Mouse (Mus musculus): ENCODE results near the gene Hoxc12. TPM values are rescaled to one million over a fixed set of nuclear protein-coding genes. Genes with fewer than 3 reads are reported as not detected.

The Hoxc12 gene
- total RNA-seq, 2 experiments from 2014 or later: not detected

- DNase-seq: peak in 1 of 2 experiments; percentile 56
- intact Hi-C loops (cut with DNase I): loop anchor here (2.0 kb wide), 1 partner anchor 14 kb away; the partner anchor contains the start of gene Hoxc9
These were observed 25.9 kb downstream of the Hoxc12 start for GRCm38 (mm10) chr15:102962492-102962891.

- peak in 1 of 2 experiments; percentile 50 for DNase-seq
- intact Hi-C loops (cut with DNase I): loop anchor here (2.0 kb wide), 1 partner anchor 14 kb away; the partner anchor contains the start of gene Hoxc9
These were observed 26.7 kb downstream of the Hoxc12 start for GRCm38 (mm10) chr15:102963259-102963658.

GRCm38 (mm10) chr15:102963671-102964640, 27.4 kb downstream of the Hoxc12 start:
- peak; percentile 70 to 74 for DNase-seq
- intact Hi-C loops (cut with DNase I): loop anchor here (2.0 kb wide), 2 partner anchors 13 to 343 kb away; partner anchors contain the start of gene Hoxc9

GRCm38 (mm10) chr15:102965003-102965891, 28.7 kb downstream of the Hoxc12 start:
- intact Hi-C loops (cut with DNase I): loop anchor here (2.0 to 5.0 kb wide), 2 partner anchors 217 to 342 kb away; no protein-coding TSS in a partner anchor
- peak in 1 of 2 experiments; percentile 56 for DNase-seq

GRCm38 (mm10) chr15:102965892-102966775, 29.6 kb downstream of the Hoxc12 start:
- DNase-seq: peak; percentile 91 to 96
- intact Hi-C loops (cut with DNase I): loop anchor here (2.0 to 5.0 kb wide), 2 partner anchors 216 to 341 kb away; no protein-coding TSS in a partner anchor

- DNase-seq: peak in 1 of 2 experiments; percentile 61
- intact Hi-C loops (cut with DNase I): loop anchor here (5.0 kb wide), 1 partner anchor 215 kb away; no protein-coding TSS in a partner anchor
These were observed 30.3 kb downstream of the Hoxc12 start, which contains the start of gene Hoxc10 for GRCm38 (mm10) chr15:102966776-102967311. Hoxc10 (plus strand) TSS chr15:102966796.

GRCm38 (mm10) chr15:102967312-102967510, 30.7 kb downstream of the Hoxc12 start, which contains the start of gene Hoxc5:
Hoxc5 (plus strand) TSS chr15:102967443.
- intact Hi-C loops (cut with DNase I): loop anchor here (5.0 kb wide), 1 partner anchor 215 kb away; no protein-coding TSS in a partner anchor
- DNase-seq: no peak

- DNase-seq: no peak
- intact Hi-C loops (cut with DNase I): loop anchor here (5.0 kb wide), 1 partner anchor 215 kb away; no protein-coding TSS in a partner anchor
These were observed 31.2 kb downstream of the Hoxc12 start for GRCm38 (mm10) chr15:102967511-102968397.

GRCm38 (mm10) chr15:102969296-102969695, 32.7 kb downstream of the Hoxc12 start:
- intact Hi-C loops (cut with DNase I): loop anchor here (5.0 kb wide), 1 partner anchor 213 kb away; no protein-coding TSS in a partner anchor
- no peak for DNase-seq

GRCm38 (mm10) chr15:102970740-102971139, 34.2 kb downstream of the Hoxc12 start:
- intact Hi-C loops (cut with DNase I): no loop called here
- no peak for DNase-seq

GRCm38 (mm10) chr15:102972254-102972653, 35.7 kb downstream of the Hoxc12 start:
- DNase-seq: no peak
- intact Hi-C loops (cut with DNase I): no loop called here

GRCm38 (mm10) chr15:102972753-102973152, 36.2 kb downstream of the Hoxc12 start:
- intact Hi-C loops (cut with DNase I): no loop called here
- no peak for DNase-seq

- DNase-seq: no peak
- intact Hi-C loops (cut with DNase I): no loop called here
These were observed 38.5 kb downstream of the Hoxc12 start for GRCm38 (mm10) chr15:102975034-102975433.

GRCm38 (mm10) chr15:102975688-102976111, 39.1 kb downstream of the Hoxc12 start:
- intact Hi-C loops (cut with DNase I): loop anchor here (2.0 kb wide), 1 partner anchor 13 kb away; no protein-coding TSS in a partner anchor
- DNase-seq: peak in 1 of 2 experiments; percentile 50

- DNase-seq: peak in 1 of 2 experiments; percentile 42
- intact Hi-C loops (cut with DNase I): loop anchor here (2.0 kb wide), 1 partner anchor 13 kb away; no protein-coding TSS in a partner anchor
These were observed 39.6 kb downstream of the Hoxc12 start, which contains the start of gene Hoxc9 for GRCm38 (mm10) chr15:102976171-102976570. Hoxc9 (plus strand) TSS chr15:102976439.

GRCm38 (mm10) chr15:102976631-102977422, 40.3 kb downstream of the Hoxc12 start:
- intact Hi-C loops (cut with DNase I): loop anchor here (2.0 kb wide), 1 partner anchor 14 kb away; no protein-coding TSS in a partner anchor
- peak in 1 of 2 experiments; percentile 47 for DNase-seq

Measured in gastrocnemius, postnatal 36 days (tissue).